Mouse (Mus musculus) lung, postnatal 0 days (tissue): ENCODE results near the gene Gabrb1.

Source experiments
- CTCF ChIP-seq: IDR thresholded peaks from 2 replicates; pipeline ENCODE4 v1.5.1; 2016; ENCODE audit warnings: antibody characterized with exemption, mild to moderate bottlenecking
- EP300 ChIP-seq: IDR thresholded peaks from 2 replicates; pipeline ENCODE4 v1.6.1; 2016; ENCODE audit warnings: antibody characterized with exemption, mild to moderate bottlenecking, control low read depth

- TF ChIP-seq CTCF, result no peak
- TF ChIP-seq EP300, result no peak
These were observed 259.3 kb downstream of the Gabrb1 start for GRCm38 (mm10) chr5:71917206-71917605.
